Mouse (Mus musculus) spleen, adult 2 months (tissue): ENCODE measurements around the gene Umad1. TPM values are rescaled to one million over a fixed set of nuclear protein-coding genes. Genes with fewer than 3 reads are reported as not detected.

Source experiments
- DNase-seq, 2 experiments: peaks; one replicate each; pipeline versions ENCODE4 v3.0.0 to v3.0.0-alpha.2; 2012 to 2021; ENCODE audit warnings: low spot score in 2 of 2, low read depth in 1 of 2
- H3K27ac ChIP-seq: fragments of 200-500 bp; 2 replicates; pipeline ENCODE4 v1.5.1; 2012; ENCODE audit warnings: low read length, inconsistent platforms; ENCODE audit not compliant: insufficient read depth
- H3K27me3 ChIP-seq: fragments of 200-500 bp; 2 replicates; pipeline ENCODE4 v1.6.1; 2012; ENCODE audit warnings: mild to moderate bottlenecking, moderate library complexity, low read length, inconsistent platforms; ENCODE audit not compliant: control insufficient read depth, insufficient read depth
- H3K36me3 ChIP-seq: fragments of 200-500 bp; 2 replicates; pipeline ENCODE4 v1.6.1; 2012; ENCODE audit warnings: mild to moderate bottlenecking, low read length, inconsistent platforms; ENCODE audit not compliant: control insufficient read depth, insufficient read depth
- H3K4me1 ChIP-seq: fragments of 200-500 bp; 2 replicates; pipeline ENCODE4 v1.6.1; 2011; ENCODE audit warnings: inconsistent platforms; ENCODE audit not compliant: control insufficient read depth, insufficient read depth, insufficient read length
- H3K4me3 ChIP-seq: fragments of 200-500 bp; 2 replicates; pipeline ENCODE4 v1.5.1; 2011; ENCODE audit warnings: mild to moderate bottlenecking, inconsistent platforms; ENCODE audit not compliant: insufficient read depth, insufficient read length; ENCODE audit errors: extremely low read depth
- CTCF ChIP-seq: fragments of 200-500 bp; IDR thresholded peaks from 2 replicates; pipeline ENCODE4 v1.5.1; 2011; ENCODE audit warnings: mild to moderate bottlenecking, inconsistent platforms; ENCODE audit not compliant: insufficient read depth, insufficient read length, insufficient replicate concordance; ENCODE audit errors: extremely low read depth
- POLR2A ChIP-seq: fragments of 200-500 bp; IDR thresholded peaks from 2 replicates; pipeline ENCODE4 v1.6.1; 2011; ENCODE audit warnings: low read depth, low read length, inconsistent platforms
- WGBS: fragments of 180-500 bp; shearing (Covaris S2); methylation state at CpG from one replicate; pipeline ENCODE4 v1.1.7; 2018; 5-methylcytosine and 5-hydroxymethylcytosine counted together
- polyA plus RNA-seq: library from polyadenylated mRNA; depleted of rRNA; stranded (reverse); fragments of >200 nt; gene quantifications from 2 replicates; pipeline ENCODE4 v1.2.3, GENCODE M21; 2012

The Umad1 gene
- polyA plus RNA-seq, 1 experiment, result 6.8 TPM

GRCm38 (mm10) chr6:8286146-8286545 lies 27.1 kb downstream of the Umad1 start:
- Histone ChIP-seq H3K4me1 (peaks cover 4% of the 10 kb centered on the region; the same call in 1 of the 2 replicates), H3K27ac (no peak overlapping the region), H3K36me3 (no peaks in the 10 kb centered on the region), H3K27me3 (no peaks in the 10 kb centered on the region), H3K4me3 (no peak overlapping the region)
- WGBS, result 90% methylated on average over 3 of the region's 3 CpGs
- DNase-seq, result no peak
- TF ChIP-seq POLR2A (no peak), CTCF (no peak)

DNA sequence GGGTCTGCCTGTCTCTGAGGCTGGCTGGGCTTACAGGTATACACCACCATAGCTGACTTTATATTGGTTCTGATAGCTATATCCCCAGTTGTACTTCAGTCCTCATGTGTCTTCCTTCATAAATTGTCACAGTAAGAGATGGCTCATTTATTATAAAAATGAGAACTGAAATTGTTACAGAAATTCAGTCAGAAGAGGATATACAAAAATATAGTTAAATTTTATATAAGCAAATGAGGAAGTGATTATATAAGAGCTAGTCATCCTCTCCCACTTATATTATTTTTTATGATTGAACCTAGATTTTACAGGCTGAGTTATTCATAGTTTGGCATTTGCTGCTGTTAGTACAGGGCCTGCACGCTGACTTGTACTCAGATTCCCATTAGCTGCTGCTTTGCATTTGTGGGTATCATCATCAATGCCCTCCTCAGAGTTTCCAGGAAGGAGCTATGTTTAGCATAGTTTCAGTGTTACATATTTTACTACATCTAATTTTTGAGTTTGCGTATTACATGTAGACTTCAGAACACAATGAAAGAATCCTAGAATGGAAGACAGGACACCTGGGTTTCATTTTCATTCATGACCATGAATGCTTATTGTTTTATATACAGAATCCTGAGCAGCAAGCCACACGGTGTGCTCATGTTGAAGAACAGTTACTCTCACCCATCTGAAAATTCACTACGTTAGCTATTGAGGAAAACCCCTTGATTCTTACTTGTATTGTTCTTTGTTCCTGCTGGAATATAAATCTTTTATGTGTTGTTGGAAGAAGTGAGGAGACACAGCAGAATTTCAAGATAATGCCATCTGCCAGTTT lies 29.9 kb downstream of the Umad1 start:
- H3K4me1 ChIP-seq, result peaks cover 2% of the 10 kb centered on the region; the same call in 1 of the 2 replicates
- H3K4me3 ChIP-seq, result no peak overlapping the region
- TF ChIP-seq CTCF (no peak), POLR2A (no peak)
- no peaks in the 10 kb centered on the region for H3K36me3 ChIP-seq
- no peaks in the 10 kb centered on the region for H3K27me3 ChIP-seq
- H3K27ac ChIP-seq, result peak overlapping the region; percentile 91
- DNase-seq, result peak in 1 of 2 experiments; percentile 42
- 37% methylated on average over 4 of the region's 4 CpGs for WGBS

DNA sequence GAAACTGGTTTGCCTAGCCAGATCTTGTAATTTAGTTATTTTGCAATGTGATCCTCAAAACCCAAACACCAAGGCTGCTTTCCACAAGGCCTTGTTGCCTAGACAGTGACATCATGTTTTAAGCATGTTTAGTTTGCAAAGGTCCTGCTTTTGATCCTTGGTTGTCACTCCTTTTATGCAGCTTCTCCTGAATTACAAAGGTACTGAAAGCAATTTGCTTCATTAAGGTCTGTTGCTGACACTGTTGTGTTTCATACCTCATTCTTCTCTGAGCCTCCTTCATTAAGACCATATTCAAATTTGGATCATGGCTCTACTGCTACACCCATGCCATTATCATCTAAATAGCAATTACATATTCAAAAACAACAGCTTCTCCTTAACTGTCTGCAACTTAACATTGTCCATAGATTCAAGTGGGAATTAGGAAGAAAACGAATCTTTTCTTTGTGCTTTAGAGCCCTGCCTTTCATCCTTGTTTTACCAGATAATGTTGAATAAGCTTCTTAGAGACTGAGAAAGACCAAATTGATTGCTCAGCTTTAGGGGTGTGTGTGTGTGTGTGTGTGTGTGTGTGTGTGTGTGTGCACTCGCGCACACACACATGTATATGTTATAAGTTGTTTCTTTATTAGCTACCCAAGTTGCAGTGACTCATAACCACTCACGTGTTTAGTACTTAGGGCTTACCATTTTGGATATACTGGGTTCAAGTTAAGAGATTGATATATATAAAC lies 35.1 kb downstream of the Umad1 start:
- DNase-seq, result no peak
- TF ChIP-seq POLR2A (no peak), CTCF (no peak)
- H3K4me1 ChIP-seq, result no peaks in the 10 kb centered on the region
- H3K4me3 ChIP-seq, result no peak overlapping the region
- no peak overlapping the region for H3K27ac ChIP-seq
- WGBS, result 94% methylated on average over 4 of the region's 4 CpGs
- no peaks in the 10 kb centered on the region for H3K36me3 ChIP-seq
- no peaks in the 10 kb centered on the region for H3K27me3 ChIP-seq

DNA sequence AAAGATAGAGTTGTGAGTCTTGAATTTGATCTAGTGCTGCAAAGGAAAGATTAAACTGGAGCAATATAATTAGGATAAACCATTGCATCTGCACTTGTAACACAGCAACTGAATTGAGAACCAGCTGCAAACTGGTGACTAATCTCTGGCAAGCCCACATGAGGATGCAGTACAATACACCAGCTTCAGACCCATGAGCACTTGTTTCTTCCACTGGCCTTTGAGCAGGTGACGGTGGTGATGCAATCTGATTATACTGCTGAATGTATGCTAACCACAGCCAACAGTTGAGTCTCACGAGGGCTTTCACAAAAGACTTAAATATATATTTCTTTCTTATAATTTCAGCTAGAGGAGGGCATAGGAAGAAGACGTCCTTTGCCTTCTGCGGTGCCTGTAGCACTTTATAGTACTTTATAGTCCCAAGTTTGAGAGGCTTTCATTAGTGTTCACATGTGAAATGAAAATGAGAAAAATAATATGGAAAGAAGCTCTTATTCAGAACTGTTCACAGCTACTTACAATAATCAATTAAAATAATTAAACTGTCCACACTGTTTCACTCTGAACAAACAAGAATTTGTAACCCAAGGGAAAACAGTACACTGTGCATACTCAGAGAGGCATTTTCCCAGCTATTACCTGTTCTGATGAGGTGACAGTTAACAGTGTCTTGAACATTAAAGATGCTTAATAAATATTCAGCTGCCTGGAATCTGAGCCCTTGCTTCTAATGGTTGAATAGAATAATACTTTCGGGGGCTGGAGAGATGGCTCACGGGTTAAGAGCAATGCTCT lies 40.2 kb downstream of the Umad1 start:
- Histone ChIP-seq H3K4me3 (no peak overlapping the region), H3K4me1 (no peaks in the 10 kb centered on the region), H3K27ac (no peak overlapping the region), H3K27me3 (no peaks in the 10 kb centered on the region), H3K36me3 (no peaks in the 10 kb centered on the region)
- TF ChIP-seq POLR2A, result no peak
- no peak for TF ChIP-seq CTCF
- WGBS, result 76% methylated on average over 6 of the region's 6 CpGs
- no peak for DNase-seq

- H3K36me3 ChIP-seq, result no peaks in the 10 kb centered on the region
- H3K4me3 ChIP-seq, result no peak overlapping the region
- H3K4me1 ChIP-seq, result no peaks in the 10 kb centered on the region
- no peak for TF ChIP-seq CTCF
- no peak for TF ChIP-seq POLR2A
- WGBS, result 89% methylated on average over 6 of the region's 6 CpGs
- H3K27me3 ChIP-seq, result no peaks in the 10 kb centered on the region
- no peak for DNase-seq
- no peak overlapping the region for H3K27ac ChIP-seq
Measured at GRCm38 (mm10) chr6:8307878-8308775, 49.0 kb downstream of the Umad1 start.

- TF ChIP-seq CTCF (no peak), POLR2A (no peak)
- Histone ChIP-seq H3K27ac (no peak overlapping the region), H3K27me3 (no peaks in the 10 kb centered on the region), H3K36me3 (no peaks in the 10 kb centered on the region), H3K4me3 (no peak overlapping the region), H3K4me1 (no peaks in the 10 kb centered on the region)
- DNase-seq, result no peak
- 89% methylated on average over 2 of the region's 2 CpGs for WGBS
Measured at GRCm38 (mm10) chr6:8312554-8312953, 53.5 kb downstream of the Umad1 start.
